ENCODE assay signal across 16 mouse cellular contexts in the genomic region with DNA sequence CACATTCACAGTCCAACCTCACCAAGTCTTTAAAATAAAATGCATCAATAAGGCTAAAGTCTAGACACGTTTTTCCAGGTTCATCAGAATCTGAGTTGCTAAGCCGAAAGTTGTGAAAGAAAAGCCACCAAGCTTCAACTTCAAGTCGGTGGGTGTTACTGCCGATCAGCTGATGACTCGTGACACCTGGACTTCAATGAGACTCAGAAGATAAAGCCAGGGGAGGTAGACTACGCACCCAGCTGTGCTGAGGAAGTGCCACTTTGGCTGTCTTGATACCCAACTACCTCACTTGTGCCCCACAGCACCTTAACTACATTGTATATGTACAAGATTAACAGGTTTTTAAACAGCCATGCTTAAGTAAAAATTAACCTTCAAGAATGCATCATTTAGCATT. TPM values are rescaled to one million over a fixed set of nuclear protein-coding genes. Genes with fewer than 3 reads are reported as not detected.
DNase-seq lines count a peak whose midpoint lies in the region; ATAC-seq and TF ChIP-seq lines count a peak whose summit lies in the region.
"Had no signal": no experiment of that assay in that cellular context is flagged by ENCODE, and none has a peak within 500 bp of the region (broad histone marks: within the 10 kb centered on the region; RNA-seq: fewer than 3 reads in every experiment).

No protein-coding gene starts in this region.

- no peak overlapping the region; the same call in 1 of the 2 replicates for H3K4me3 ChIP-seq in kidney, postnatal 0 days (replicated peaks; ENCODE audit: low read depth, low read length)
- no peak overlapping the region for H3K4me3 ChIP-seq in embryonic facial prominence, embryonic 10.5 days
- H3K4me3 ChIP-seq: left cerebral cortex, adult 2 months; limb, embryonic 15.5 days had no signal

- no peak for TF ChIP-seq CTCF in kidney, postnatal 0 days (IDR thresholded peaks at IDR 0.05; ENCODE audit: low read depth)

- H3K4me1 ChIP-seq in kidney, postnatal 0 days (replicated peaks; ENCODE audit: insufficient read depth, low read length): no peaks in the 10 kb centered on the region
- H3K4me1 ChIP-seq in embryonic facial prominence, embryonic 10.5 days: peaks cover 9% of the 10 kb centered on the region

- H3K27me3 ChIP-seq in kidney, postnatal 0 days (ENCODE audit: insufficient read depth, low read length): no peaks in the 10 kb centered on the region
- no peaks in the 10 kb centered on the region for H3K27me3 ChIP-seq in embryonic facial prominence, embryonic 10.5 days (replicated peaks; ENCODE audit: low read depth, poor library complexity, severe bottlenecking)
- H3K27me3 ChIP-seq: limb, embryonic 15.5 days had no signal

- no peak overlapping the region for H3K9ac ChIP-seq in kidney, postnatal 0 days (ENCODE audit: low read depth, low read length)
- H3K9ac ChIP-seq: limb, embryonic 15.5 days had no signal

- H3K36me3 ChIP-seq in kidney, postnatal 0 days (ENCODE audit: insufficient read depth, low read length): no peaks in the 10 kb centered on the region
- H3K36me3 ChIP-seq in embryonic facial prominence, embryonic 10.5 days (replicated peaks): no peaks in the 10 kb centered on the region
- H3K36me3 ChIP-seq: limb, embryonic 15.5 days had no signal

- H3K9me3 ChIP-seq in kidney, postnatal 0 days (replicated peaks; ENCODE audit: low read length): no peaks in the 10 kb centered on the region
- no peaks in the 10 kb centered on the region for H3K9me3 ChIP-seq in embryonic facial prominence, embryonic 10.5 days
- H3K9me3 ChIP-seq: limb, embryonic 15.5 days had no signal

- 0 out of 2 replicates have a peak overlapping the region, but pooled peaks have one; percentile 36 for H3K27ac ChIP-seq in kidney, postnatal 0 days
- no peak overlapping the region for H3K27ac ChIP-seq in embryonic facial prominence, embryonic 10.5 days (replicated peaks)
- H3K27ac ChIP-seq: left cerebral cortex, adult 2 months; limb, embryonic 15.5 days had no signal

- H3K4me2 ChIP-seq in kidney, postnatal 0 days (ENCODE audit: low read length): peak overlapping the region; percentile 31; the same call in 1 of the 2 replicates
- H3K4me2 ChIP-seq: limb, embryonic 15.5 days had no signal

- no peak for ATAC-seq in kidney, postnatal 0 days (replicated peaks; ENCODE audit: low FRiP score, low read depth)

- WGBS in kidney, postnatal 0 days: 56% methylated on average over 6 of the region's 6 CpGs
- WGBS in embryonic facial prominence, embryonic 10.5 days: 81% methylated on average over 6 of the region's 6 CpGs

- peak; percentile 2 for DNase-seq in adrenal gland, adult 2 months
- DNase-seq in adrenal gland, postnatal 10 days: no peak
- peak; percentile 24 for DNase-seq in kidney, postnatal 0 days (ENCODE audit: low spot score)
- DNase-seq in kidney, postnatal 36 days: no peak
- peak; percentile 8 for DNase-seq in ZHBTc4 (ENCODE audit: low read depth, low spot score)
- peak; percentile 38 for DNase-seq in thymus, postnatal 14 days
- no peak for DNase-seq in cerebellum, postnatal 14 days
- DNase-seq in embryonic facial prominence, embryonic 10.5 days (ENCODE audit: low spot score): no peak
- DNase-seq: adrenal gland, postnatal 36 days; B cell, adult 2 months; cerebellum, adult 2 months; embryo, embryonic 11 days; heart, postnatal 14 days; right cerebral cortex, postnatal 25 days had no signal

RNA-seq across cellular contexts. Expression of a gene that starts 3.4 kb away (rescaled TPM):
- total RNA-seq in adrenal gland, adult 2 months (2021): 100 to 1,000 TPM; 230 to 291 TPM
- 60.7 and 74.6 TPM in 2 replicates for polyA plus RNA-seq in adrenal gland, adult 2 months (2012; rRNA removed)
- 100 to 1,000 TPM; 258 to 267 TPM for total RNA-seq in adrenal gland, postnatal 10 days (2021)
- polyA plus RNA-seq in kidney, postnatal 0 days (2015; fragmentation: Nextera tagmentation; extraction: Ambion mirVana): 1,132 and 1,149 TPM in 2 replicates
- polyA plus RNA-seq in embryonic facial prominence, embryonic 10.5 days (2016; fragmentation: Nextera tagmentation; extraction: Ambion mirVana): 247 and 254 TPM in 2 replicates

Comparison
In these comparisons a context has a peak if more than half of its experiments do, and no peak if none do; other contexts are left out.
1. DNase-seq: peak in adrenal gland, adult 2 months (single experiment), kidney, postnatal 0 days (single experiment), ZHBTc4 (single experiment) and thymus, postnatal 14 days (single experiment); none in adrenal gland, postnatal 10 days (single experiment), kidney, postnatal 36 days (0 of 2), cerebellum, postnatal 14 days (0 of 2) and embryonic facial prominence, embryonic 10.5 days (single experiment).